Mouse (Mus musculus) layer of hippocampus, postnatal 36 days (tissue): ENCODE measurements around the gene Epb41l1. TPM values are rescaled to one million over a fixed set of nuclear protein-coding genes. Genes with fewer than 3 reads are reported as not detected.

Experiments used
- DNase-seq, 2 experiments: peaks; one replicate each; pipeline ENCODE4 v3.0.0; 2022
- microRNA-seq, 2 experiments: library from miRNA; unstranded; fragments of <30 nt; microRNA quantifications; one replicate each; pipeline ENCODE4 v1.2.0; 2021
- total RNA-seq, 2 experiments: library from RNA; stranded (reverse); gene quantifications; 2 replicates each; pipeline ENCODE4 v1.2.3; 2021

The Epb41l1 gene
- total RNA-seq, 2 experiments from 2014 or later = 317 to 355 TPM

DNA sequence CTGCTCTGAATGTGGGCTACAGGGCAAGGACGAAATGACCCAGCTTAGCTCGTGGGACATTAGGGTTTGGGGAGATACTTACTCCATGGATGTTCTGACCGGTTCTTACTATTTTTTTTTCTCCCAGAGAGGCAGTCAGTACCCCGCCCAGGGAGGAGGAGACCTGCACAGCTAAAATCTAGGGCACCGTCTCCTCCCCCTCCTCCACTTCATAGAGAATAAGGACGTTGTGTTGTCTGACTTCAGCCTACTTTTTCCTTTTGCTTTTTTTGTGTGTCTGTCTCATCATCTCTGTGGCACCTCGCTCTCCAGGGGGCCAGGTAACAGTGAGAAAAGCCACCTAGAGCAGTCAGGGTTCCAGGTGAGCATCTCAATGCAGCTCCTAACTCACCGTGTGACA is 121.7 kb downstream of the Epb41l1 start:
- no peak for DNase-seq

DNA sequence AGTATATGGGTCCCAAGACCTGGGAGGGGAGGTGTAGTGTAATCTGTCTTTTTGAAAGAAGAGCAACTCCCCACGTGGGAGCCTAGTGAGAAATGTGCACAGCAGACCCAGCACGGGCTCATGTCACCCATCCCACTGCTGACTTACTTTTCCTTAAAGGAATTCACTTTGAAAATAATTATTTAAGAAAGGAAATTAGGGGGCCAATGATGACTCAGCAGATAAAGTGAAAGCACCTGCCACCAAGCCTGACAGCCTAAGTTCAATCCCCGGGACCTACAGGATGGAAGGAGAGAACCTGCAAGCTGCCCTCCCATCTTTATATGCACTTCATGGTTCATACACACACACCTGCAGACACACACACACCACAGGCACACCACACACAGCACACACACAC is 123.1 kb downstream of the Epb41l1 start:
- DNase-seq = no peak

DNA sequence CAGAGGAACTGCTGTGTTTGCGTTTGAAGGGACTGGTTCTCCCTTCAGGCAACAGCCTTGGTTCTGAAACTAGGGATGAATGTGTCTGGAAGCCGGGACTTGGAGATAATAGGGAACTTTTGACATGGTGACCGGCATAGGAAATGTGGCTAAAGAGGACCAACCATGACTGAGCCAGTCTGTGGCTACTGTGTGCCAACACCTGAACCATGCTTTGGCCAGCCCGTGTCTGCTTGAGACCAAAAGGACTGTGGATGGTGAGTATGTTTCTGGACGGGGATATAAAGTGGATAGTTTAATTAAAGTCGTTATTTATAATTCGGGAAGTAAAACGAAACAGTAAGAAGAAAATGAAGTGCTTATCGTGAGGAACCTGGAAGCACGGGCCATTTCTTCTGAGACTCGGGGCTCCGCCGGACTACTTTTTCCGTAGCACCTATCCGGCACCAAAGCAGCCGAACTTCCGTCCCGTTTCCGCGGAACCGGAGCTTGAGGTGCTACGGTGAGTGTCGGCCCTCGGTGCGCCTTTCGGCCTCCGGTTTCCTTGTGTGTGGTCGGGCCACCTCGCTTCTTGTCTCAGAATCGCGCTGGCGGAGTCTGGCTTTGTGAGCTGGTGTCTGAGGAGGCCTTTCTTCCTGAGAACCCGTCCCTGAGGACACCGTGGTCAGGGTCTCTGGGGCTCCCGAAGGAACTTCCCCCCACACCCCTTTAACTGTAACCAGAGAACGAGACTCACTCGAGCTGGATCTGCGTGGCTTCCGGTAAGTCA is 126.6 kb downstream of the Epb41l1 start, which contains the start of gene Aar2:
Aar2 (plus strand) TSS at position 462 of the 769 bp plus-strand sequence.
- DNase-seq = peak; percentile 79 to 82

DNA sequence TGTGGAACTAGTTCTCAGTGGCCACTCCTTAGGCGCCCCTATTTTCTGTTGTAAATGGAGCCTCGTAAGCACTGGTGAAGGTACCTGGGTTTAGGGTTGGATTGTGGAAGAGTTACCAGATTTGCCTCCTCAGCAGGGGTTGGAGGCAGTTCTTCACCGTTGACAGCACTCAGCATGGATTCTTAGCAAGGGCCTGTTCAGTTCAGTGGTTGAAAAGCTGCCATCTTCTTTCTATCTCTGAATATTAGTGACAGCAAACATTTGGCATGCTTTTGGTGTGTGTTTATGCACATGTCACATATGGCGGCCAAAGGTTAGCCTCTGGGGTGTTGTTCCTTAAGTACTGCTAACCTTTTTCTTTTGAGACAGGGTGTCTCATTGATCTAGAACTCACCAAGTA is 131.7 kb downstream of the Epb41l1 start:
- no peak for DNase-seq

DNA sequence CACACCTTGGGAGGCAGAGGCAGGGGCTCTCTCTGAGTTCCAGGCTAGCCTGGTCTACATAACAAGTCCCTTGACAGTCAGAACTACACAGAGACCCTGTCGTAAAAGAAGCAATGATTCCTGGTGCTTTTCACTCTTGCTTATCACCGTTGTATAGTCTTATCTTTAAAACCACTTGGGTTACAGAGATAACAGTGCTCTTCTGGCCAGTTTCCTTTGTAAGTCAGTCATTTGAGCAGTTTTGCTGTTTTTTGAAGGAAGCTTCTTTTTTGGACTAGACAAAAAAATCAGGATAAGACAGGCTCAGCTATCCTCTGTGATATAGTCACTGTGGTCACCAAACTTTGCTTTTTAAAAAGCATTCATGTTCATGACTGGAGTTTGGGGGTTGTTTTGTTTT is 141.1 kb downstream of the Epb41l1 start:
- no peak for DNase-seq

DNA sequence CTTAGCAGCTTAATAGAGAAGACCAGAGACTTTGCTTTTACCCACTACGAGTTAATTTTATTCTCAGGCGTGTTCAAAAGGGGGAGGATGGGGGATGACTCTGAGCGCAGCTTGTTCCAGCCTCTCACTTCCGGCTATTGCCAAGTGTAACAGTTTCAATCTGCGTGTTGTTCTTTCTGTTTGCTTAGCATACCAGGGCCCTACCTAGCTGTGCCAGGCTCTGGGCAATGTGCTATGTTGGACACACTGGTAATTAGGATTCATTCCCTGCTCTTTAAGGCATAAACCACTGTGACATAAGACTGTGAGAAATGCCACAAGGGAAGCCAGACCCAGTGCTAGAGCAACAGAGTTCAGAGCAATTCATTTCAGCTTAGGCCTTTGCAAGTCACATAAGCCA is 142.8 kb downstream of the Epb41l1 start:
- peak; percentile 66 to 71 for DNase-seq

DNA sequence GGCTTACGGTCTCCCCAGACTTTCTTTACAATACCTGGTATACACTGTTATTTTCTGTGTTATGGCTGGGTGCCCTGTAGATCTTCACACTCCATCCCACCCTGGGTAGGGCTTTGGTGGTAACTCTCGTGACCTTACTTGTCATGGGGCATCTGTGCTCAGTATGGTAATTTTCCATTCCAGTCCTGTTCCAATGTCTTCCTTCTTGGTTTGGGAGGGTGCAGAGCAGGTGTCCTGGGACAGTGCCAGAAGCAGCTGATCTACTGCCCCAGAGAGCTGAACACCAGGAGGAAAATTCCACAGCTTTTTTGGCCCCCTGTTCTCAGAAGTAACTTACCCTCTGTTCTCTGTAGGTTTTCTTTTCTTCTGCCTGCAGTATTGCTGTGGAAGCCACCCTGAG is 145.8 kb downstream of the Epb41l1 start:
- DNase-seq = no peak

DNA sequence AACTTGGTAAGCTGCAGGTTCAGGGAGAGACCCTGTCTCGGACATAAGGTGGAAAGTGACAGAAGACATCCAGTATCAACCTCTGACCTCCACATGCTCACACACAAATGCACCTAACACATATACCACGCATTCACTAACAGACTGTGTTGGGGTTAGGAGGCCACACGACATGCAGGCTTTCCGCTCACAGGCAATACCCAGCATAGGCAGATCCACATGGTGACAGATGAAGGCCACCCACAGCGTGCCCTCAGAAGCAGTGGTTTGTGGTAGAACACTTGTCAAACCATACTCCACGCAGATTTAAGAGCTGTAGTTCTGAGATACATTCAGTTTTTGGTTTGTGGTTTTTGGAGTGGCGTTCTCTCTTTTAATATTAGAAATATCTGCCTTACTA is 147.9 kb downstream of the Epb41l1 start:
- DNase-seq = no peak

DNA sequence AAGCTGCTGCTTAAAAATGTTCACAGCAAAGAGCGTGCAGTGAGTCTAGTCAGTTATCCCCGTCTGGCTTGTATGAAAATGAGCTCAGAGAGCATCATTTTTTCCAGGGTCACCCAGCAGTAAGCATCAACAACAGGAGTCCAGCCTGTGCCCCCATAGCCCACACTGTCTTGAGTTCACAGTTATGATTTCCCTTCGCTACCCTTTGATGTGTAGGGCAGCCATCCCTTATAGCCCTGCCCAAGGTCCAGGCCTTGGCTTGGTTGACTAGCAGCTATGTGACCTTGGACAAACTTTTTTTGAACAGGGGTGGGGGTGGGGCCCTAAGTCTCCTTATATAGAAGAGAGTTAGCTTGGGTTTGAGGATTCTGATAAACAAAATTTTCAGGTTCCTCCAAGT is 148.6 kb downstream of the Epb41l1 start:
- no peak for DNase-seq

DNA sequence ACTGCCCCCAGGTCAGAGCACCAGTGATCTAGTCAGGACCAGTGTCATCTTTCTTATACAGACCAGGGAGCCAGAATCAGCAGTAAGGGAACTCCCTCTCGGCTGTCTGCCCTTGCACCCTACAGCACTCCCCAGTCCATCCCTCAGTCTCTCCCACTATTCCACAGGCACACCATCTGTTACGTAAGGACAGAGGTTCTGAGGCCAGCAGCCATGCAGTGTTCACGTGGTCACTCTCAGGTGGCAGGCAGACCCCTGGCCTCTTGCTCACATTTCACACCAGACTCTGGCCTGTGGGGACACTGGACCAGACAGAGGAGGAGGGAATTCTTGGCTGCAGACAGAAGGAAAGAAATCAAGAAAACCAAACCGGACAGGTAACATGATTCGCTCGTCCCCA is 150.8 kb downstream of the Epb41l1 start:
- DNase-seq = no peak

DNA sequence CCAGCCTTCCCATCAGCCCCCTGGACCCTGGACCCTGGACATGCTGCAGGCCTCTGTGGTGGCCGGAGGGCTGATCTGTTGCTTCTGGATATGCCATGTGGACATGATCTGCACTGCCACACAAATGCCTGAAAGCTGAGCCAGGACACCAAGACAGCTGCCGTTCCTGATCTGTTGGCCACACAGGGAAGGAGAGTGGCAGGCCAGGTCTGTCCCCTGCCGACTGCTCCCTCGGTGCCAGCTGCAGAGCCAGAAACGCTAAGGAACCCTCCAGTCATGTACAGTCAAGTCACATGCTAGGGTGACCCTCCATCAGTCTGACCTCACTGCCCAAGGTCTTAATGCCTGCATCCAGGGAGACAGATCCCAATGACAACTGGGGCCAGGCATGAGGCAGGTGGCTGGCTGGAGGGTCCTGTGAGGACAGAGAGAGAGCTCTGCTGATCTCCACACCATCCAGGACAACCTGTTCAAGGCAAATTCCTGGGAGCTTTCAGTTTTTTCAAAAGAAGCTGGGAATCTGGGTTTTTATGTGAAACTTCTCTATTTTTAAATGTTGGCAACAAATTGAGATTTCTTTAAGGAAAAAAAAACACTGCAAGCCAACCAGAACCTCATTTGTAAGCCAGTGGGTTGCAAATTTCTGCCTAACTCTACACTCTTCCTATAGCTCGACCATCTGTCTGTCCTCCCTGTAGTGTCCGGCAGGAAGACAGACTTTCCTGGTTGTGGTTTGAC is 156.3 kb downstream of the Epb41l1 start:
- DNase-seq = no peak

DNA sequence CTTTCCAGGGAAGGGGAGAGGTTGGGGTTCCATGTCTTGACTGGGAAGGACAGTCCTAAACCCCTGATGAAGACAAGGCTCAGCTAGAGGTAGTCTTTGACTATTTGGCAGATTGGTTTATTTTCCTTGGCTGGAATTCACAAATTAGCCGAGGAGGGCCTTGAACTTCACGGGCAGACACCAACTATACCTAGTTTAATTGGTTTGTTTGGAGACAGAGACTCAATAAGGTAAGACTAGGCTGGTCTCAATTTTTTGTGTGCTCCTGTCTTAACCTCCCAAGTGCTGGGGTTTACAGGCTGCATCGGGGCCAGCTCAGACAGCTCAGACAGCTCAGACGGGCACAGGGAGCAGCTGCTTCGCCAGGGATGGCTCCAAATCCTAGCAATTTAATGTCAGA is 159.8 kb downstream of the Epb41l1 start:
- no peak for DNase-seq

DNA sequence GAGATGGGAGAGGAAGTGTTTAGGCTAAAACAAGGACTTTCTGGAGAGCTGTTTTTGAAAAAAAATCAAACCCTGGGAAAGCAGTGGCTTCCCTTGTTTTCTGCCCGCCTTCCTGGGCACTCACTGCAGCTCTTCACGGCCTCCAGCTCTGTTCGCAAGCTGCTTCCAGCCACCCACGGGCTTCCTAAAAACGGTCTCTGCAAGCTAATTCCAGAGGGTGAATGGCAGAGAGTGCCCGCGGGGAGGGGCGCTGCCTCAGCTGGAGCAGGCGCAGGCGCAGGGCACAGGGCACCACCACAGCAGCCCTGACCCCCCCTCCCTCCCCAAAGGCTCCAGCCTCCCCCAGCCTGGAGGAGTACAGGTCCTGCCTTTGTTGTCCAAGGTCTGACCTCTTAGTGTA is 160.5 kb downstream of the Epb41l1 start:
- peak; percentile 76 to 84 for DNase-seq

DNA sequence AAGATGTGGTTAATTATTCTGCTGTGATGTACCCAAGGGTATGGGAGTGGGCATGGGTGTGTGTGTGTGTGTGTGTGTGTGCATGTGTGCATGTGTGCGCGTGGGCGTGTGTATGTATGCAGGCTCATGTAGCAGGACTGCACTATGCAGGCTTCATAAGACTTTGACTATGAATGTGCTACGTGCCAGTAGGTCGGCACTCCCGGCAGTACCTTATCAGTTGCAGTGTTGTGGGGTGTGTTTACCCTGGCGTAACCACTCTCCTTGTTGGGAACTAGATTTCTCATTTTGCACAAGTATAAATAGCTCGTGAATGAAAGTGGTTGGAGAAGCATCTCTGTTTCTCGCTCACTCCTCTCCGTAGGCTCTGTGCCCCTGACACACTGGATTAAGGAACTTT is 162.2 kb downstream of the Epb41l1 start:
- DNase-seq = no peak

DNA sequence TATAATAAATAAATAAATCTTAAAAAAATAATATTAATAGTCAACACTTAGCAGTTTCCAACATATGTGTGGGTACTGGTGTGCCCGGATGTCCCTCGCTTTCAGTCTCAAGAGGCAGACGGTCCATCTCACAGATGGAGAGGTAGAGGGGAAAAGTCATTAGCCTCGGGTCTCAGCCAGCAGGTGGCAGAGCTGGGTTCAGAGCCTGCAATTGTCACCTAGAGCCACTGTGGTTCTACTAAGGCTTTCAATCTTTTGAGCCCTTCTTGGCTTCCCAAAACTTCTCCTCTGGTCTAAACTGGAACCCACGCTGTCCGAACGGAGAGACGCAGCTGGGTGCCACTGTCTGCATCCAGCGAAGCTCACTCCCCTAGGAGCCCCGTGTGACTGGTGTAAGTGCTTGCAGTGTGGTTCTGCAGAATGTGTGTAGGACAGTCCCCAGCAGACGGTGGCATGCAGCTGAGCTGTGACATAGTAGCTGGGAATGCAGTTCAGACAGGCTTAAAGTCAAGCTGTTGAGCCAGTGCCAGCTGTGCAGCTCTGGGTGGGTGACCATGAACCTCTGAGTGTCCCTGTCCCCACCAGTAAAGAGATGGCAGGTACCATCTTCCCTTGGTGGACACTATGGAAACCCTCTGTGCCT is 163.6 kb downstream of the Epb41l1 start:
- peak in 1 of 2 experiments; percentile 32 for DNase-seq

DNA sequence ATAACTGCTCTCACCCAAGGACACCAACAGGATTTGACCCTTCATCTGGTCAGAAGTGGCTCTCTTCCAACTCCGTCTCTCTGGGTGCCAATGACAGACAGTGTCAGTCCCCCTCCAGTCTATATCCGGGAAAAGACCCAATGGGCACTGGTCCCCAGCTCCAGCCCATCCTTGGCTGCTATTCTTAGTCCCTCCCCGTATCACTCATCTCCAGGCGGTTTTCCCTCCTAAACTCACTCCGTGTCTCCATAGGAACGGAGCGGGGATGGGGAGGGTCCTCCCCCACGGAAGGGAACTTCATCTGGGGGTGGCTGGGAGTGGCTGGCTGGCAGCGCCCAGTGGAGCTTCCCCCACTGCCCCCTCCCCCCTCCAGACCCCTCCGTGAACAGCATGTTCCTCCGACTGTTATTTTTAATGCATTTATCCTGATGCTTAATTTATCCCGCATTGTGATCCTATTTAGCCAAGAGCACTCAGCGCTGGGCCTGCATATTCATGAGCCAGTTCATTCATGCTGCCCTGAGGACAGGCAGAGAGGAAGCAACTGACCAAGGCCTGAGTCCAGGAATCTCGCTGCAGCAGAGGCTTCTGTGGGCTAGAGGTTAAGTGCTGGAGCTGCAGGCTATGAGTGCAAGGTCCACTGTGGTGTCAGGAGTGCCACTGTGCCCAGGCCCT is 164.2 kb downstream of the Epb41l1 start:
- peak; percentile 48 to 53 for DNase-seq

DNA sequence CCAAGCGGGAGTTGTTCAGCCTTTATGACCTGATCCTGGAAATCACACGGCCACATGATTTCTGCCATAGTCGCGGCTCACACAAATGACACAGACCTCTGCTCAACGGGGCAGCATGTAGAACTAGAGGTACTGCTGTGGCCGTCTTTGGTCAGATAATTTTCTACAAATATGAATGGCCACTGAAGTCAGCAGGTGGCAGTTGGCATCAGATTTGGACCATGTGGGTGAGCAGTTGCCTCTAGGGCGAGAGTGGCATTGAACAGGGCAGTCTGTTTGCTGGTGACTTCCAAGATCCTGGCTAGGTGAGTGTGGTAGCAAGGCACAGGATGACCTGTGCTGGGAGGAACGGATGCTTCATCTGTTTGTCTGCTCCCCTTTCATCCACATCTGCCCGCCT is 168.8 kb downstream of the Epb41l1 start:
- no peak for DNase-seq

Small RNA genes lying within 50 kb of the gene (microRNA-seq; reads per million reads assigned to microRNA genes)
- 0 reads per million in 2 experiments for gene Gm22758

Other genes with a start within 250 kb of the Epb41l1 start
- 100 to 1,000 TPM; 318 to 371 TPM for gene Rbm39, start 240.7 kb upstream of the Epb41l1 start, total RNA-seq
- gene Phf20, start 224.4 kb upstream of the Epb41l1 start, total RNA-seq = 100 to 1,000 TPM in 1 of 2 experiments, 10 to 100 TPM in 1; 94.5 to 101 TPM
- 1 to 10 TPM; 3.9 to 5.7 TPM for gene Cnbd2, start 108.6 kb upstream of the Epb41l1 start, total RNA-seq
- 10 to 100 TPM; 89.5 to 94.7 TPM for gene Scand1, start 108.2 kb upstream of the Epb41l1 start, total RNA-seq
- 10 to 100 TPM; 38.1 to 38.6 TPM for gene Aar2, start 126.7 kb downstream of the Epb41l1 start, total RNA-seq
- 100 to 1,000 TPM; 197 to 198 TPM for gene Dlgap4, start 192.8 kb downstream of the Epb41l1 start, total RNA-seq